Comparison of ENCODE assay signal across 20 mouse cellular contexts in the genomic region with DNA sequence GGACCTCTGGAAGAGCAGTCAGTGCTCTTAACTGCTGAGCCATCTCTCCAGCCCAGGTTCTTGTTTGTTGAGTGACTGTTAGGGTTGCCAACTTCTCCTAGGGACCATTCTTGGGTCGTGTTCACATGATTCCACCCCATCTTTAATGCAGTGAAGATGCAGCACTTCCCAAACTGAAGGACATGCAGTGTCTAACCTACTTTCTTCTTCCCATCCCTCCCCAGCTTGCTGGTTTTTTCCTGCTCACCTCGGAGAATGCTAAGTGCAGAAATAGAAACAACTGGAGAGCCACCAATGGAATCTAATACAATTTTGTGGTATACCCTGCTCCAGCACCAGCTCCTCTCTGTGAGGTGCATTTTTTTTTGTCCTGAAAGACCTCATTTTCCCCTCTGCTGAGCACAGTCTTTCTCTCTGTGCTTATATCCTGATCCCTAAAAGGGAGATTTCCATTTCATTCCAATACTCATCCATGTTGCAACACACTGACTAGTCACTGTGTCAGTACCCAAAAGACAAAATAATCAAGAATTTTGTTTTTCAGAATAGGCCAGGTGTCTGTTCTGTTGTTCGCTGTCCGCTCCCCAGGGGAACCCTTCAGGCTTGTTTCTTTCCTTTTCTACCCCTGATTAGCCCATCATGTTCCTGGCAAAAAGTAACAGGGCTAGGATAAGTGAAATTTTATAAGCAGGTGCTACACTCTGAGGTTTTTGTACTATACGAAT.
DNase-seq lines count a peak whose midpoint lies in the region; ATAC-seq lines count a peak whose summit lies in the region.
"Had no signal": no experiment of that assay in that cellular context is flagged by ENCODE, and none has a peak within 500 bp of the region (broad histone marks: within the 10 kb centered on the region; RNA-seq: fewer than 3 reads in every experiment).

No protein-coding gene starts in this region.

- no peak overlapping the region for H3K4me3 ChIP-seq in forebrain, embryonic 11.5 days (ENCODE audit: low read depth, low read length)
- H3K4me3 ChIP-seq: embryonic facial prominence, embryonic 12.5 days; forebrain, embryonic 12.5 days; gastrocnemius, adult 2 months; heart, embryonic 13.5 days; hindbrain, embryonic 13.5 days had no signal

- no peaks in the 10 kb centered on the region for H3K9me3 ChIP-seq in forebrain, embryonic 11.5 days (ENCODE audit: control insufficient read depth, low read length)
- H3K9me3 ChIP-seq: embryonic facial prominence, embryonic 12.5 days; forebrain, embryonic 12.5 days; heart, embryonic 13.5 days; hindbrain, embryonic 13.5 days had no signal

- WGBS in forebrain, embryonic 11.5 days: 71% methylated on average over 5 of the region's 5 CpGs

- H3K36me3 ChIP-seq in forebrain, embryonic 11.5 days (ENCODE audit: control insufficient read depth, insufficient read depth, low read length): no peaks in the 10 kb centered on the region
- H3K36me3 ChIP-seq: embryonic facial prominence, embryonic 12.5 days; forebrain, embryonic 12.5 days; heart, embryonic 13.5 days; hindbrain, embryonic 13.5 days had no signal

- no peak for DNase-seq in frontal cortex, postnatal 10 days (ENCODE audit: low spot score in 2 of 2)
- peak; percentile 60 for DNase-seq in cerebellum, adult 8-10 months
- DNase-seq in cerebellum, postnatal 14 days: peak; percentile 47 to 73
- DNase-seq in forebrain, embryonic 11.5 days (ENCODE audit: low spot score): no peak
- no peak for DNase-seq in spleen, postnatal 10 days (ENCODE audit: low spot score in 2 of 2)
- DNase-seq in gastrocnemius, postnatal 36 days: no peak
- DNase-seq: adrenal gland, postnatal 25 days; gastrocnemius, adult 2 months; gastrocnemius, postnatal 25 days; heart, adult 11 months; kidney, adult 11 months; kidney, adult 9 months had no signal

- no peak overlapping the region for H3K4me2 ChIP-seq in forebrain, embryonic 11.5 days (ENCODE audit: low read depth, low read length, severe bottlenecking)
- H3K4me2 ChIP-seq: embryonic facial prominence, embryonic 12.5 days; forebrain, embryonic 12.5 days; heart, embryonic 13.5 days; hindbrain, embryonic 13.5 days had no signal

- H3K9ac ChIP-seq in forebrain, embryonic 11.5 days (ENCODE audit: low read length): no peak overlapping the region
- H3K9ac ChIP-seq: embryonic facial prominence, embryonic 12.5 days; forebrain, embryonic 12.5 days; heart, embryonic 13.5 days; hindbrain, embryonic 13.5 days had no signal

- ATAC-seq in frontal cortex, adult (ENCODE audit: low TSS enrichment): peak; percentile 89
- no peak; the same call in 1 of the 2 replicates for ATAC-seq in forebrain, embryonic 11.5 days (replicated peaks; ENCODE audit: low FRiP score)
- ATAC-seq: activated CD4-positive, CD25-positive, alpha-beta regulatory T cell, adult 4 months; hindbrain, postnatal 0 days; Patski had no signal

- no peak overlapping the region for H3K27ac ChIP-seq in forebrain, embryonic 11.5 days (ENCODE audit: low read depth, low read length)
- H3K27ac ChIP-seq: embryonic facial prominence, embryonic 12.5 days; forebrain, embryonic 12.5 days; gastrocnemius, adult 2 months; heart, embryonic 13.5 days; hindbrain, embryonic 13.5 days; hindbrain, postnatal 0 days had no signal

- H3K27me3 ChIP-seq in forebrain, embryonic 11.5 days (ENCODE audit: control insufficient read depth, insufficient read depth, low read length): no peaks in the 10 kb centered on the region
- H3K27me3 ChIP-seq: embryonic facial prominence, embryonic 12.5 days; forebrain, embryonic 12.5 days; heart, embryonic 13.5 days; hindbrain, embryonic 13.5 days; Patski had no signal

- H3K4me1 ChIP-seq in forebrain, embryonic 11.5 days (replicated peaks; ENCODE audit: control insufficient read depth, insufficient read depth, low read length): no peaks in the 10 kb centered on the region
- H3K4me1 ChIP-seq: embryonic facial prominence, embryonic 12.5 days; forebrain, embryonic 12.5 days; heart, embryonic 13.5 days; hindbrain, embryonic 13.5 days had no signal

- intact Hi-C loops in gastrocnemius, postnatal 36 days (cut with DNase I): no loop called here

Comparison
In these comparisons a context has a peak if more than half of its experiments do, and no peak if none do; other contexts are left out.
1. DNase-seq: peak in cerebellum, adult 8-10 months (single experiment) and cerebellum, postnatal 14 days (2 of 2); none in frontal cortex, postnatal 10 days (0 of 2), forebrain, embryonic 11.5 days (single experiment), spleen, postnatal 10 days (0 of 2) and gastrocnemius, postnatal 36 days (0 of 2).